Mouse (Mus musculus): ENCODE measurements at regions not wholly inside any gene's neighbourhood (a gene's known extent, or its start where the extent isn't known, plus 50 kb on each side); places are given as distances from the start of the nearest gene placed in this dataset.
A peak's percentile ranks its signal among the peaks of the same experiment; 100 is the strongest.

DNA sequence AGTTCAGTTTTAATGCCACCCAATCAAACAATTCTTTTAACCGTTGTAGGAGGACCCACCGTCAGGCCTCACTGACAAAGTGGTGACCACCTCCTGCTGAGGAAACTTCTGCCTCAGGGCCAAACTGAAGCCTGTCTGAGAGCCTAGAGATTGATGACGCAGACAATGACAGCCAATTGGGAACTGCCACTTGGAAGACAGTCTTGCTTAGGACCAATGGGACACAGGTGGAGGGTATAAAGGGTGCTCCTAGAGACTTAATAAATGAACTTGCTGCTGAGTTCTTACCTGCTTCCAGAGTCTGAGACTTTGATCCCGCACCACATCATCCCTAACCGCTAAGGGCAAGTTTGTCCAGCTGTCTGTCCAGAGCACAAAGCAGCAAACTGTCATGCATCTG is 80.0 kb downstream of the Tbx4 start:
- no peak for DNase-seq

DNA sequence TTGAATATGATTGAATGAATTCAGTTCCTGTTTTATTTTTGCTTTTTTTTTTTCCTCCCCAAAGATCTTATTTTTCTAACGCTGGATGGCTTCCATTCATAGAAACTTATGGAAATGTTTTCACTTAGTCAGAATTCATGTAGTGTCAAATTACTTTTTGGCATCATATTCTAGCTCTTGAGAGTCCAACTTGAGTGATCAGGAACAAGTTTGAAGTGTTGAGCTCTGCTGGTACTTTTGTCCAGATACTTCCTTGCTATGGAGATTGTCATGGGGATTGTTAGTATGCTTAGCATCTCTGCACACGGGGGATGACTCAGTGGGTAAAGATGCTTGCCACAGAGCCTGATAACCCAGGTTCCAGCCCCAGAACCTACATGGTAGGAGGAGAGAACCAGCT is 84.1 kb downstream of the Tbx4 start:
- no peak for DNase-seq

DNA sequence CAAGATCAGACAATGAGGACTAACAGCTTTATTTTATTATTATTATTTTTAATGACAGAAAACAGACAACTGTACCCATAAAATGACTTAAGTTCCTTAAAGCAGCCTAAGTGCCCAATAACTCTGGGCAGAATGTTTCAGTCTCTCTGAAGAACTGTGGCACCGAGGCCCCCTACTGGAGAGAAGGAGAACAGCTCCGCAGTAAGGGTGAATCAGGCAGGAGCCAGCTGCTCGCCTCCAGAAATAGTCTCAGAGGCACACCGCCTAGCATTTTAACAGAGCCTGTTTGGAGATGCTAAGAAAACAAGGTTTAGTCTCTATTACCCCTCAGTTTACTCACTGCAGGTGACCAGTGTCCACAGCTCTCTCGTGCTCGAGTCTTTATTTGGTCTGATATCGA is 86.2 kb downstream of the Tbx4 start:
- DNase-seq: peak; percentile 71 to 74

DNA sequence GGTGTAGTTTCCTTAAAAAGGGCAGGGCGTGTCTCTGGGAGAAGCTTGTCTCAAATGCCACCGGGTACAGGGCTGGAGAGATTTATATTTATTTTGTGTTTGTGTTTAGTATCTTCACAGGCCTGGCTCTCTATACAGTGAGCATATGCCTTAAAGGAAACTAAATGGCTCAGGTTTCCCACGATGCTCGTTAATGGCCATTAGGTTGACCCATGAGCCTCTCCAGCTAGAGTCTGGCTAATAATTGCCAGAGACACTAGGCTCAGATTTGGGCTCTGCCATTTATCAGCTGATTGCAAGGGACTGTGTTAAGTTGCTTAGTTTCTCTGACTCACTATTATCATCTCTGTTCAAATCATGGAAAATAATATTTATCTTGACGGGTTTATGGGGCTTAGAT is 87.5 kb downstream of the Tbx4 start:
- DNase-seq: no peak

DNA sequence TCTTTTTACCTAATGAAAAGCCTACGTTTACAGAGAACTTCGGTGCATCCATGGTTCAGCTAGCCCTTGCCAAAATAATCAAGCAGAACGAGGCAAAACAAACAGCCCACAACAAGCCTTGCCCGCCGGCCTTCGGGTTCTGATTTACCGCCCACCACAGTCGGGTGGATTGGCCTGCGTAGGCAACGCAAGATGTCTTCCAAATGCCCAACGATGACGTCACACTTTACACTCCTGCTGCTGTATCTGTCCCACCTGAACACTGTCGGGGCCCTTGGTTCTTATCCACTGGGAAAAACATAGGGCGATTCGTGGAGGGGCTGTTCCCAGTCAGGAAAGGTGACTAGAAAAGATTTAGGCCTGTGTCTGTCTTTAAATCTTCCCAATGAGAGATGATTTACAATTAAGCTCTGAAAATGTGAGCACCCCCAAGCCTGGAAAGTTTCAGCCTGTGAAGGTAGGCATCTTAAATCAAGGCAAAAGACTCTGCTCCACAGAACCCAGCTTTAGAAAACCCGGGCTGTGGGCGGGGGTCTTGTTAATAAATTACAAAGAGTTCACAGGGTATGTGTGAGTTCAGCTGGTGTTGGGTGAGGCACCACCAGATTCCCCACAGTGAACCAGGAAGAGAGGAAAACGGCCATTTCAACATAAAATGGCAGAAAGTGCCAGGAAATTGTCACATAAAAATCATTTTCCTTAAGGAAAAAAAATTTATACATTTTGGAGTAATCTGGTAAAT is 90.6 kb downstream of the Tbx4 start:
- DNase-seq: no peak

DNA sequence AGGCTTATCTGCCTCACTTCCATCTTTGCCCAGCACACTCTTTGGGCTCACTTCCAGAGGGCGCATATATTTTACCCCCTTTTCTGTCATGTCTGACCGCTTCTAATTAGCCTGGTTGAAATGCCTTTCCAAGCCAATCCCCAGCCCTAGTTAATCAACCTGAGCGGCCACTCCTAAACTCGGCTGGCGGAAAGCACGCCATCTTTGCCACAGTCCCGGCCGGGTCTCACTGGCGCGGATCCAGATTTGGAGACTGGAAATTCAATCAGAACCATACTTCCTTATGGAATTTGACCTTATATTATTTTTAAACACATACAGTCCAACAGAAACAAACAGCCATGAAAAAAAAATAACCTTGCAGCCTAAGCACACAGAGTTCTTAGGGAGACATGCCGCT is 94.2 kb downstream of the Tbx4 start:
- DNase-seq: no peak

DNA sequence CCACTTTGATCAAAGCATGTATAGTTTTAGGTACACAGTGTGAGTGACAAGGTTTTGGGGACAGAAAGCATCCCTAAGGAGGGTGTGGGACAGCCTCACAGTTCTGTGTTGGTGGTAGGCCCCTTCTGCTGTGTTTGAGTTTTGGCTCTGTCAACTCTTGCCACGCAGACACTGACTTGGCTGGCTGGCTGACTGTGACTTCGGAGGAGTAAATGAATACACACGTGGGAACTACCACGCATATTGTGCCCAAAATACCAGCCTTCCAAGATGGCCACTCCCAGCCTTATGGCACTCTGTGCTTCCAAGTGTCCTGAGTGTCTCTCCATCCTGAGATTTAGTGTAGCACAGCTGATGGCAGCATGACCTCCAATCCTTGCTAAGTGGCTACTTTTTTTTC is 95.3 kb downstream of the Tbx4 start:
- no peak for DNase-seq

DNA sequence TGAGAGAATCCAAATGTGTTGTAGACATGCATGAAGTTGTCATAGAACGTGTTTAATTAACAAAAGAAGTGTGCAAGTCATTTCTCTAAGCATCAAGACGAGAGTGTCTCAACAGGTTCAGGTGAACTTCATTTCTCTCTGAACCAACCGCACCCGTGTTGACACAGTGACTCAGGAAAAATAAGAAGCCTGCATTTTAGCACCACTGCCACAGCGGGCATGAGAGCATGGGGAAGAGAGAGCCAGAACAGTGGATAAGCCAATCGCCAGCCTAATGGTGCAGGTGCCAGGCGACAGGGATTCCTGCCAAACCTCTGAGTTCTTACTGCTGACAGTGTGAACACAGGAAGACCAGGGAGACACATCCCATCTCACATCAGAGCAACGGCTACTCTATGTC is 100.1 kb downstream of the Tbx4 start:
- DNase-seq: peak; percentile 22 to 41

DNA sequence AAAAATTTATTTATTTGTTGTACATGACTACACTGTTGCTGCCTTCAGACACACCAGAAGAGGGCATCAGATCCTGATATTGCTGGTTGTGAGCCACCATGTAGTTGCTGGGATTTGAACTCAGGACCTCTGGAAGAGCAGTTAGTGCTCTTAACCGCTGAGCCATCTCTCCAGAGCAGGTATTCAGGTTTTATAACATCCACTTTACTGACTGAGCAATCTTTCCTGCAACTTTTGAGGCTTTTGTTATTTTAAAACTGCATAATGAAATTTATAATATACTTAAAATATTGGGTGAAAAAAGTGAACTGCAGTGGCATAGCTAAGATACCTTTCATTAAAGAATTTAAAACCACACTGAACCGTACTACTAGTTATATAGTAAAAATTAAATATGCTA is 101.0 kb downstream of the Tbx4 start:
- DNase-seq: no peak

DNA sequence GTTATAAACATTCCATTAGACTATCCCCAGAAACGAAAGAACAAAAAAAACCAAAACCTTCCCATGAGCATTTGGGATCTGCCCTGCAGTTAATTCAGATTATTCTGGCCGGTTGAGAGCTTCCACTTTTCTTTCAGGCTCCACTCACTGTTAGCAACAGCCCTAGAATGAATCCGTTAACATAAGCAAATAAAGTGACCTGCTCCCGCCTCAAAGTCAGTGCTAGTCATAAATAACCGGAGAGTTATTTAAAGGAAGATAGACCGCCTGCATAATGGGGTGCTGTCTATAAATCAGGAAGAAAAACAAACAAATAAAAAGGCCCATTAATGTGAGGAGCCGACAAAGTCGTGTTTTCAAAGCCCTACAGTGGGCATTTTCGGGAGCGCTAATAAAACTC is 103.3 kb downstream of the Tbx4 start:
- DNase-seq: no peak

DNA sequence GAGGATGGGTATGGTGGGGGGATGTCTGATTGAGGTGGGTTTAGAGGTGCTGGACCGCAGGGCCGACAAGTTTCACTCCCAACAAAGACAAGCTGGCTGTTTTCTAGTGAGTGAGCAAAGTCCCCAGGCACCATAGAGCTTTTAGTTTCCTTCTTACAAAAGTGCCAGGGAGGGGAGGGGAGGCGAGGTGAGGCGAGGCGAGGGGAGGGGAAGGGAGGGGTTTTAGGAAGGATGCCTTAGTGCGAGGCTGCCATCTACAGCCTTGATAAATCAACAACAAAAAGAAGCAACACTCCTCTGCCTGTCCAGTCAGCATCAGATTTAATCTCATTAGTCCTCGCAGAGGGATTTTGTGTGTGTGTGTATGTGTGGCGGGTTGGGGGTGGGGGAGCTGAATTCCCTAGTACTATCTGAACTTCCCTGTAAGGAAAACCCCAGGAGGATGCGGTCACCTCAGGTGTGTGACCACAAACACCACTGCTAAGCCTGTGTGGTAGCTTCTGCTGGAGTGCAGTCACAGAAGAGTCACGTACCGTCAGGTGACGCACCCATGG is 103.8 kb downstream of the Tbx4 start:
- DNase-seq: peak; percentile 29 to 44

DNA sequence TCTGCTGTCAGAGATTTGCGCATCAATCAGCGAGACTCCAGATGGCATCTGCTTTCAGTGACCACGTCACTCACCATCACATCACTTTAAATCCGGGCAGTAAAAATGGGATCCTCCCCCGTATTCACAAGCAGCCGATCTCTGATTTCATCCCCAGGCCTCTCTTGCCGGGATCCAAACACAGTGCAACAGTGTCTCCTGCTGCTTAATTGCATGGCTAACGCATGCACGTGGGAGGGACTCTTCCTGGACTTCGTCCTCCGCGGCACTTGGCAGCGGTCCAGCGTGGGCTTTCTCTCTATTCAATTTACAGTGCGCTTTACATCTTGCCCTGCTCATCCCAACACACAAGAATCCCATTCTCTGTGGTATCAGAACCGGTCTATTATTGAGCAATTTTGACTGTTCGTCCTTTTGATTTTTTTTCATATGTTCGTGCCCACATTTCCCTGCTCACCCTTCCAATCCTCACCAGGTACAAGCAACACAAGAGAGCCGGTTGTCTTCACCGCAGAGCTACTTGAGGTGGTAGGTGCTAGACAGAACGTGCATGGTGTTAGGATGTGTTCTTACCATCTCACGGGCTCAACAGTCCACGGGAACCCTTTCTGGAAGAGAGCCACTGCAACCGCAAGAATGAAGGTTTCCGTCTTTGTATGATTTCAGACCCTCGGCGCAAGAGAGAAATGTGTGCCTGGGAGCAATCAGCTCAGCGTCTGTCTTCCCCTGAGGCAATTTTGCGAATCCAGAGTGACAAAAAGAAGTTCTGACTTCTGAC is 109.3 kb downstream of the Tbx4 start:
- peak; percentile 66 to 69 for DNase-seq

DNA sequence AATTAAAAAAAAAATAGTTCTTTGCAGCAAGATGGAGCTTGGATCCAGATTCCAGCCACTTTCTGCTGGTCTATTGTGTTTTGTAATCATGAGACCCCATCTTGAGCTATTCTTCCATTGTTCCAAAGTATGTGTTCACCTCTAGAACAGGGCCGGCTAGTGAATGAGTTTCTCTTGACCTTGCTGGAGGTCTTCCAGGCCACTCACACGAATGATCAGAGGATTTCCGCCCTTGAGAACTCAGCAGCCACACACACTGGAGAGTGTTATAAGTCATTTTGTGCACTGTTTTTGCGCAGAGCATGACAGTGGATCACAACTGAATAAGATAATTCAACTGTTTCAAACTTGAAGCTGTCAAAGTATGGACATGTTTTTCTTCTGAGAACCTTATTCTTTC is 110.5 kb downstream of the Tbx4 start:
- no peak for DNase-seq

DNA sequence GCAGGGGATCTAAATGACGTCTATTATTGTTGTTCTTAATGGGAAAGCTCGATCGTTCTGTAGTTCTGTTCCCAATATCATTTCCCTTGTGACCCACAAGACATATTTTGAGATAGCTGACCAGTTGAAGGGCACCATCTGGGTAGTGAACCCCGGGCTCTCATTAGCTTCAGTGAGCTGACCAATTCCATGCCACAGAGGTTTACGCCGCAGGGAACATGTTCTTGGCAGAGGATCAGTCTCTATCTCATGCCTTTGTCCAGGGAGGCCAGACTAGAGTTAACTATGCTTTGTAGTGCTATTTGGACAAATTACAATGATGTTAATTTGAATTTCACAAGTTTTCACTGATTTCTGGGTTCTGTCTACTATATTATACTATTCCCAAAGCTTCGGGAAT is 117.1 kb downstream of the Tbx4 start:
- peak; percentile 44 to 48 for DNase-seq

DNA sequence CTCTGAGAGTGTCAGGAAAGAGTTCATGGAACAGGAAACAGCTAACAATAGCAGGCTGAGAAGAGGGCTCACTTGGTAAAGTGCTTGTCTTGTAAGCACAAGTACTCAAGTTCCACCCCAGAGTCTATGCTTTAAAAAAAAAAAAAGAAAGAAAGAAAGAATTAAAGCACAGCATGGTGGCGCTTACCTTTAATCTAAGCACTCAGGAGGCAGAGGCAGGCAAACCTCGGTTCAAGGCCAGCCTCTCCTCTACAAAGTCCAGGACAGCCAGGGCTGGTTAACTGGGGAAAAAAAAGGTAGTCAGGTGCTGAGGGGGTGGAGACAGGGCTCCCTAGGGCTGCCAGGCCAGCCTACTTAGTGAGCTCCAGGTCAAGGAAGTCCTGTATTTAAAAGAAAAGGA is 119.1 kb downstream of the Tbx4 start:
- no peak for DNase-seq

DNA sequence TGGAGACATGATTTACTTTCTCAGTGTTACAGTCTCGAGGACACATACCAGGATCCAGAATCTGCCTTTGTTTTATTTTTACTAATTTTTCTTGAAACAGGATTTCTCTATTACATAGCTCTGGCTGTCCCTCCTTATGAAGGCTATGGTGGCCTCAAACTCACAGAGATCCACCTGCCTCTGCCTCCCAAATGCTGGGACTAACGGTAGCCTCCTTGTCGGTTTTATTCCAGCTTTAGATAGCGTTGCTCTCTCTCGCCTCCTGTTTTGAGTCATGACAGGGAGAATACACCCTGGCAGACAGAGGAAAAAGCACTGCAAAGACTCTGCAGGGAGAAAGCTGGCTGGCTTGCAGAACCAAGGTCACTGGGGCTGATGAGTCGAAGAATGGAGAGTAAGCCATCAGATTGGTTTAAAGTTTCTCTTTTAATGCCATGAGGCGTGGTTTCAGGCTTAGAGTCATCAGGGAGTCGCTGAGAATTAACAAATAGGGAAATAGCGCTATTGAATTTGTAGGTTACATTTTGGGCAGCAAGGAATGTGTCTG is 119.8 kb downstream of the Tbx4 start:
- no peak for DNase-seq

DNA sequence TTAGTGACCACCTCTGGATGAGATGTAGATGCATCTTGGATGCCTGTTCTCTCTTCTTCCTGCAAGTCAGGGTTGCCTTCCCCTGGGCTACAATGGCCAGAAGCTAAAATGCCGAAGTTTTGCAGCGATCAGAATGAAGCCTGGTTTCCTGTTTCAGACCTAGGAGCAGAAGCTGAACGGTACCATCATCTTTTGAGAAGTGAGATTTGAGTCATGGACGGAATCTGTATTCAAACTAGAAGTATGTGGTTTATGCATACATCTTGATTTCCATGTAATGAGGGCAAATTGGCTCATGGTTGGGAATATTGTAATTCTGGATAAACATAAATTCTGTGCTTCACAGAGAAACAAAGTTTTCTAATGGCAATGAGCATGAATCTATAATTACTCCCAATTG is 120.6 kb downstream of the Tbx4 start:
- no peak for DNase-seq

All from cerebellum, postnatal 14 days (tissue).